Mouse (Mus musculus): ENCODE measurements around the gene Bbx.
A peak's percentile ranks its signal among the peaks of the same experiment; 100 is the strongest.

Gene Bbx

GRCm38 (mm10) chr16:50315349-50315969 lies 116.7 kb downstream of the Bbx start:
- DNase-seq (ENCODE audit: low spot score in 2 of 2): no peak

- no peak for DNase-seq (ENCODE audit: low spot score in 2 of 2)
These were observed 120.6 kb downstream of the Bbx start for GRCm38 (mm10) chr16:50311588-50311987.

- peak; percentile 47 to 89 for DNase-seq (ENCODE audit: low spot score in 2 of 2)
These were observed 122.7 kb downstream of the Bbx start for GRCm38 (mm10) chr16:50309411-50310042.

GRCm38 (mm10) chr16:50308256-50308655 lies 123.9 kb downstream of the Bbx start:
- DNase-seq (ENCODE audit: low spot score in 2 of 2): no peak

GRCm38 (mm10) chr16:50307231-50307630 lies 125.0 kb downstream of the Bbx start:
- no peak for DNase-seq (ENCODE audit: low spot score in 2 of 2)

- DNase-seq (ENCODE audit: low spot score in 2 of 2): no peak
These were observed 125.5 kb downstream of the Bbx start for GRCm38 (mm10) chr16:50306727-50307126.

- no peak for DNase-seq (ENCODE audit: low spot score in 2 of 2)
These were observed 127.0 kb downstream of the Bbx start for GRCm38 (mm10) chr16:50305156-50305555.

- DNase-seq (ENCODE audit: low spot score in 2 of 2): no peak
These were observed 129.6 kb downstream of the Bbx start for GRCm38 (mm10) chr16:50302566-50302965.

GRCm38 (mm10) chr16:50298743-50299443 lies 133.3 kb downstream of the Bbx start:
- no peak for DNase-seq (ENCODE audit: low spot score in 2 of 2)

GRCm38 (mm10) chr16:50293502-50294228 lies 138.5 kb downstream of the Bbx start:
- DNase-seq (ENCODE audit: low spot score in 2 of 2): peak in 1 of 2 experiments; percentile 26

- no peak for DNase-seq (ENCODE audit: low spot score in 2 of 2)
These were observed 139.4 kb downstream of the Bbx start for GRCm38 (mm10) chr16:50292834-50293233.

- no peak for DNase-seq (ENCODE audit: low spot score in 2 of 2)
These were observed 142.4 kb downstream of the Bbx start for GRCm38 (mm10) chr16:50289764-50290163.

GRCm38 (mm10) chr16:50272813-50273212 lies 159.4 kb downstream of the Bbx start:
- no peak for DNase-seq (ENCODE audit: low spot score in 2 of 2)

GRCm38 (mm10) chr16:50262647-50263046 lies 169.5 kb downstream of the Bbx start:
- no peak for DNase-seq (ENCODE audit: low spot score in 2 of 2)

- DNase-seq (ENCODE audit: low spot score in 2 of 2): no peak
These were observed 170.0 kb downstream of the Bbx start for GRCm38 (mm10) chr16:50262209-50262608.

- no peak for DNase-seq (ENCODE audit: low spot score in 2 of 2)
These were observed 170.4 kb downstream of the Bbx start for GRCm38 (mm10) chr16:50261741-50262140.

- DNase-seq (ENCODE audit: low spot score in 2 of 2): peak in 1 of 2 experiments; percentile 11
These were observed 177.5 kb downstream of the Bbx start for GRCm38 (mm10) chr16:50254522-50255159.

- no peak for DNase-seq (ENCODE audit: low spot score in 2 of 2)
These were observed 180.7 kb downstream of the Bbx start for GRCm38 (mm10) chr16:50251417-50251975.

- no peak for DNase-seq (ENCODE audit: low spot score in 2 of 2)
These were observed 181.7 kb downstream of the Bbx start for GRCm38 (mm10) chr16:50250469-50250868.

- DNase-seq (ENCODE audit: low spot score in 2 of 2): no peak
These were observed 183.2 kb downstream of the Bbx start for GRCm38 (mm10) chr16:50249036-50249435.

- peak in 1 of 2 experiments; percentile 6 for DNase-seq (ENCODE audit: low spot score in 2 of 2)
These were observed 189.7 kb downstream of the Bbx start for GRCm38 (mm10) chr16:50242444-50242843.
